Mouse (Mus musculus) natural killer cell, adult 2 months (primary cell): Measurements from ENCODE around the gene Mybphl.

Source experiments
- DNase-seq, 2 experiments: peaks; one replicate each; pipeline ENCODE4 v3.0.0; 2022; ENCODE audit warnings: low spot score in 2 of 2

Gene Mybphl

GRCm38 (mm10) chr3:108409656-108410358, 45.1 kb downstream of the Mybphl start:
- no peak for DNase-seq

- DNase-seq, result no peak
These were observed 45.6 kb downstream of the Mybphl start for GRCm38 (mm10) chr3:108410359-108410714.

- DNase-seq, result no peak
These were observed 46.5 kb downstream of the Mybphl start for GRCm38 (mm10) chr3:108411026-108411753.

- DNase-seq, result no peak
These were observed 47.0 kb downstream of the Mybphl start for GRCm38 (mm10) chr3:108411754-108412121.

GRCm38 (mm10) chr3:108413634-108414360, 49.1 kb downstream of the Mybphl start:
- DNase-seq, result no peak

GRCm38 (mm10) chr3:108414857-108415830, 50.4 kb downstream of the Mybphl start, which contains the start of gene Celsr2:
TSS of gene Celsr2 (minus strand) at chr3:108415552.
- DNase-seq, result no peak

- peak in 1 of 2 experiments; percentile 55 for DNase-seq
These were observed 51.1 kb downstream of the Mybphl start for GRCm38 (mm10) chr3:108415831-108416223.

GRCm38 (mm10) chr3:108423006-108423405, 58.3 kb downstream of the Mybphl start:
- no peak for DNase-seq

- DNase-seq, result no peak
These were observed 59.4 kb downstream of the Mybphl start for GRCm38 (mm10) chr3:108423844-108424801.

GRCm38 (mm10) chr3:108424944-108425623, 60.4 kb downstream of the Mybphl start:
- DNase-seq, result no peak

GRCm38 (mm10) chr3:108425624-108426018, 60.9 kb downstream of the Mybphl start:
- no peak for DNase-seq
